Mouse (Mus musculus) midbrain, embryonic 14.5 days (tissue): ENCODE data around the gene Abtb1. TPM values are rescaled to one million over a fixed set of nuclear protein-coding genes. Genes with fewer than 3 reads are reported as not detected.

Experiments used
- ATAC-seq: fragments of 200-750 bp; cut with Nextera tagmentation; 2 replicates; pipeline ENCODE4 v1.8.0; 2017; ENCODE audit warnings: moderate number of reproducible peaks, moderate library complexity; ENCODE audit not compliant: low FRiP score, low TSS enrichment
- DNase-seq: peaks from one replicate; pipeline ENCODE4 v3.0.0-alpha.2; 2015
- H3K27ac ChIP-seq: fragments of 300-500 bp; sonication (generic); replicated peaks from 2 replicates; pipeline ENCODE4 v1.5.1; 2014; ENCODE audit warnings: mild to moderate bottlenecking, low read depth, low read length, moderate library complexity
- H3K27me3 ChIP-seq: fragments of 300-500 bp; sonication (generic); 2 replicates; pipeline ENCODE4 v1.6.1; 2014; ENCODE audit warnings: low read length, control low read depth, mixed read lengths; ENCODE audit not compliant: control insufficient read depth, insufficient read depth
- H3K36me3 ChIP-seq: fragments of 300-500 bp; sonication (generic); 2 replicates; pipeline ENCODE4 v1.6.1; 2014; ENCODE audit warnings: low read length, control low read depth; ENCODE audit not compliant: control insufficient read depth, insufficient read depth
- H3K4me1 ChIP-seq: fragments of 300-500 bp; sonication (generic); 2 replicates; pipeline ENCODE4 v1.6.1; 2014; ENCODE audit warnings: mild to moderate bottlenecking, antibody characterized with exemption, low read length, control low read depth; ENCODE audit not compliant: control insufficient read depth, insufficient read depth
- H3K4me2 ChIP-seq: fragments of 300-500 bp; sonication (generic); 2 replicates; pipeline ENCODE4 v1.6.1; 2014; ENCODE audit warnings: mild to moderate bottlenecking, low read length, moderate library complexity
- H3K4me3 ChIP-seq: fragments of 300-500 bp; sonication (generic); replicated peaks from 2 replicates; pipeline ENCODE4 v1.5.1; 2014; ENCODE audit warnings: low read depth, low read length
- H3K9ac ChIP-seq: fragments of 300-500 bp; sonication (generic); replicated peaks from 2 replicates; pipeline ENCODE4 v1.6.1; 2014; ENCODE audit warnings: mild to moderate bottlenecking, low read length, moderate library complexity
- H3K9me3 ChIP-seq: fragments of 300-500 bp; sonication (generic); 2 replicates; pipeline ENCODE4 v1.6.1; 2016; ENCODE audit warnings: low read length, control low read depth, mixed read lengths; ENCODE audit not compliant: control insufficient read depth
- WGBS: fragments of 180-500 bp; shearing (Covaris S2); extraction: QIAGEN DNeasy Blood & Tissue Kit; methylation state at CpG from one replicate; pipeline ENCODE4 v1.1.7; 2014; 5-methylcytosine and 5-hydroxymethylcytosine counted together
- polyA plus RNA-seq: library from polyadenylated mRNA; unstranded; fragments of >200 nt; fragmentation: Nextera tagmentation; extraction: Ambion mirVana; gene quantifications from 2 replicates; pipeline ENCODE4 v1.2.1, GENCODE M21; 2014

Abtb1 gene
- polyA plus RNA-seq, 1 experiment from 2014 or later: 30.1 TPM

- H3K27me3 ChIP-seq: no peaks in the 10 kb centered on the region
- no peak for DNase-seq
- no peak overlapping the region for H3K27ac ChIP-seq
- H3K4me2 ChIP-seq: no peak overlapping the region
- no peak for ATAC-seq
- no peak overlapping the region for H3K9ac ChIP-seq
- no peaks in the 10 kb centered on the region for H3K9me3 ChIP-seq
- no peak overlapping the region for H3K4me3 ChIP-seq
- WGBS: 61% methylated on average over 3 of the region's 3 CpGs
- no peaks in the 10 kb centered on the region for H3K4me1 ChIP-seq
- no peaks in the 10 kb centered on the region for H3K36me3 ChIP-seq
Measured at GRCm38 (mm10) chr6:88810291-88810690, 31.5 kb downstream of the Abtb1 start.

GRCm38 (mm10) chr6:88809091-88810037, 32.4 kb downstream of the Abtb1 start:
- Histone ChIP-seq H3K9ac (no peak overlapping the region), H3K27me3 (no peaks in the 10 kb centered on the region), H3K4me1 (no peaks in the 10 kb centered on the region), H3K4me3 (no peak overlapping the region), H3K27ac (no peak overlapping the region), H3K9me3 (no peaks in the 10 kb centered on the region), H3K36me3 (no peaks in the 10 kb centered on the region), H3K4me2 (no peak overlapping the region)
- DNase-seq: no peak
- ATAC-seq: no peak
- WGBS: 72% methylated on average over 23 of the region's 23 CpGs

GRCm38 (mm10) chr6:88804966-88805577, 36.7 kb downstream of the Abtb1 start:
- H3K9me3 ChIP-seq: no peaks in the 10 kb centered on the region
- no peak for DNase-seq

GRCm38 (mm10) chr6:88803957-88804695, 37.7 kb downstream of the Abtb1 start:
- ATAC-seq (no peak), DNase-seq (no peak)
- Histone ChIP-seq H3K4me1 (no peaks in the 10 kb centered on the region), H3K9ac (no peak overlapping the region), H3K4me2 (no peak overlapping the region), H3K27ac (no peak overlapping the region), H3K9me3 (no peaks in the 10 kb centered on the region), H3K36me3 (no peaks in the 10 kb centered on the region), H3K27me3 (no peaks in the 10 kb centered on the region), H3K4me3 (no peak overlapping the region)
- WGBS: 86% methylated on average over 4 of the region's 4 CpGs

More at GRCm38 (mm10) chr6:88804966-88805577, 36.7 kb downstream of the Abtb1 start:
- H3K27ac ChIP-seq: no peak overlapping the region
- H3K4me3 ChIP-seq: no peak overlapping the region
- 92% methylated on average over 17 of the region's 17 CpGs for WGBS
- H3K27me3 ChIP-seq: no peaks in the 10 kb centered on the region
- H3K4me1 ChIP-seq: no peaks in the 10 kb centered on the region
- ATAC-seq: no peak
- H3K9ac ChIP-seq: no peak overlapping the region
- H3K36me3 ChIP-seq: no peaks in the 10 kb centered on the region
- H3K4me2 ChIP-seq: no peak overlapping the region

GRCm38 (mm10) chr6:88803051-88803450, 38.7 kb downstream of the Abtb1 start:
- Histone ChIP-seq H3K9me3 (no peaks in the 10 kb centered on the region), H3K4me2 (no peak overlapping the region), H3K27me3 (no peaks in the 10 kb centered on the region), H3K4me3 (no peak overlapping the region), H3K4me1 (no peaks in the 10 kb centered on the region), H3K27ac (no peak overlapping the region), H3K9ac (no peak overlapping the region), H3K36me3 (no peaks in the 10 kb centered on the region)
- WGBS: 91% methylated on average over 7 of the region's 7 CpGs
- no peak for ATAC-seq
- no peak for DNase-seq

GRCm38 (mm10) chr6:88800735-88801134, 41.0 kb downstream of the Abtb1 start:
- no peak overlapping the region for H3K27ac ChIP-seq
- no peak for ATAC-seq

GRCm38 (mm10) chr6:88800191-88800590, 41.6 kb downstream of the Abtb1 start:
- no peaks in the 10 kb centered on the region for H3K27me3 ChIP-seq
- no peak overlapping the region for H3K4me3 ChIP-seq
- no peaks in the 10 kb centered on the region for H3K4me1 ChIP-seq
- no peaks in the 10 kb centered on the region for H3K9me3 ChIP-seq
- no peak overlapping the region for H3K4me2 ChIP-seq
- ATAC-seq (no peak), DNase-seq (no peak)
- no peak overlapping the region for H3K27ac ChIP-seq
- H3K36me3 ChIP-seq: no peaks in the 10 kb centered on the region
- H3K9ac ChIP-seq: no peak overlapping the region
- WGBS: 84% methylated on average over 7 of the region's 7 CpGs

More at GRCm38 (mm10) chr6:88800735-88801134, 41.0 kb downstream of the Abtb1 start:
- H3K36me3 ChIP-seq: no peaks in the 10 kb centered on the region
- H3K9ac ChIP-seq: no peak overlapping the region
- no peaks in the 10 kb centered on the region for H3K9me3 ChIP-seq
- H3K27me3 ChIP-seq: no peaks in the 10 kb centered on the region
- H3K4me3 ChIP-seq: no peak overlapping the region
- no peak overlapping the region for H3K4me2 ChIP-seq
- no peak for DNase-seq
- H3K4me1 ChIP-seq: no peaks in the 10 kb centered on the region
- WGBS: 65% methylated on average over 3 of the region's 3 CpGs

GRCm38 (mm10) chr6:88794561-88794971, 47.2 kb downstream of the Abtb1 start:
- ATAC-seq: no peak
- DNase-seq: no peak
- Histone ChIP-seq H3K9me3 (no peaks in the 10 kb centered on the region), H3K9ac (no peak overlapping the region), H3K4me3 (no peak overlapping the region), H3K36me3 (no peaks in the 10 kb centered on the region), H3K4me1 (peaks cover 11% of the 10 kb centered on the region), H3K27me3 (no peaks in the 10 kb centered on the region), H3K4me2 (no peak overlapping the region), H3K27ac (no peak overlapping the region)
- WGBS: 80% methylated on average over 14 of the region's 14 CpGs
